Mouse (Mus musculus): ENCODE data around the gene Fat1. TPM values are rescaled to one million over a fixed set of nuclear protein-coding genes. Genes with fewer than 3 reads are reported as not detected.

The Fat1 gene
- 10 to 100 TPM; 68.5 to 72.0 TPM for total RNA-seq (2021)

DNA sequence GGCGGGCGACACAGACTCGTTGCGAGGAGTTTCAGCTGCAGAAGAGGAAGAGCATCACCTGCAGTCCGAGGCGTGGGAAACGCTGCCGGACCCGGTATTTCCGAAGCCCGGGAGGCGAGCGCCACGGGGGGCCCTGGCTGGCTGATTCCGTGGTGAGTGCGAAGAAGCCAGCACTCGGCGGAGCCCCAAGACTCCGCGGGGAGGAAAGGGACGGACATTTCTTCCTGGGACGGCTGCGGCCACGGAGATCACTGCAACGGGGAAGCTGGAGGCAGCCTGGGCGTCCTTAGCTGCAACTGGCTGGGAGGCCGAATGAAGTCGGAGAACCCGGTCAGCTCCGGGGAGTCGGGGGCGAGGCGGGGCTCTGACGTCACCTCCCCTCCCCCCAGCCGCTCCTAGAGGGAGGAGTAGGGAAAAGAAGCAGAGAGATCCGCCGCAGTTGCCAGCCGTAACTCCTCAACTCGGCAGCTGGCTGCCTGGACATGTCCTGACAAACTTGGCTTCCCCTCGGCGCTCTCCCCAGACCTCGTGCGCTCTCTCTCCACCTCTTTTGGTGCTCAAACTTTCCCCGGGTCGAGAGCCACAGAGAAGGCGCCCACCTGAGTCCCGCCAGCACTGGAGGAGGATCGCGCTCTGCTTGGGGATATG is at the start of gene Fat1:
TSS of gene Fat1 (plus strand) at position 598 of the 648 bp plus-strand sequence.
- peak; percentile 95 for DNase-seq

DNA sequence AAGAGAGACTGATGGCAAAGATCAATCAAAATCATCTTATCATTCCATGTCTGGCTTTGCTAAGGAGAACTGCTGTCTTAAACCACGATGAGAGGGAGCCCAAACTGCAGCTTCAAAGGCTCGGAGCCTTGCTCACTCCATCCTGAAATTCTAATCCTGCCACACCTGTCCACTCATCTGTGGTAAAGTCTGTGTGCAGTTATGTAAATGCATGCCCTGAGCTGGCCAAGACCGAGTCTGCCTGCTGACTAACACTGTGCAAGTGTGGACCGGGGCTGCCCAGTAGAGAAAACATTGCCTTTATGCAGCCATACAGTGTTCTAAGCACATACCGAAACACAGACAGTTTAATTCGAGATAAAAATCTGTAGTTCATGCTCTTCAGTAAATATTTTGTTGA is 40.6 kb upstream of the Fat1 start:
- DNase-seq: no peak

DNA sequence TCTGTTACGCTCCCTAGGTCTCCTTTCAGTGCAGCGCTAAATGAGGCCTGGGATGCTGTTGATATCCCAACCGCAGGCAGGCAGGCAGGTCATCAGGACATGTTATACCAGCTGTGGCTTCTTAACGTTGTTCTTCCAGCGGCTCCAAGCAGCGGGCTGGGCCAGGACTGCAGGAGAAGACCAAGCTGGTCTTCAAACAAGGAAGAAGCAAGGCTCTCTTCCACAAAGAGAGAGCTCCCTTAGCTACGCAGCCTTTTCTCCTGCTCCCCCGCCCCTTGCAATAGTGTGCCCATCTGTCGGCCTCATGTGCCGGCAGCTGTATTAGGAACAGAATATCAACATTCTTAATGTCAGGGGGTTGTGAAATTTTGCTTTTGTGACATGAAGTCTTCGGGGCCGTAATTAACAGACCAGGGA is 35.7 kb upstream of the Fat1 start:
- DNase-seq: no peak

DNA sequence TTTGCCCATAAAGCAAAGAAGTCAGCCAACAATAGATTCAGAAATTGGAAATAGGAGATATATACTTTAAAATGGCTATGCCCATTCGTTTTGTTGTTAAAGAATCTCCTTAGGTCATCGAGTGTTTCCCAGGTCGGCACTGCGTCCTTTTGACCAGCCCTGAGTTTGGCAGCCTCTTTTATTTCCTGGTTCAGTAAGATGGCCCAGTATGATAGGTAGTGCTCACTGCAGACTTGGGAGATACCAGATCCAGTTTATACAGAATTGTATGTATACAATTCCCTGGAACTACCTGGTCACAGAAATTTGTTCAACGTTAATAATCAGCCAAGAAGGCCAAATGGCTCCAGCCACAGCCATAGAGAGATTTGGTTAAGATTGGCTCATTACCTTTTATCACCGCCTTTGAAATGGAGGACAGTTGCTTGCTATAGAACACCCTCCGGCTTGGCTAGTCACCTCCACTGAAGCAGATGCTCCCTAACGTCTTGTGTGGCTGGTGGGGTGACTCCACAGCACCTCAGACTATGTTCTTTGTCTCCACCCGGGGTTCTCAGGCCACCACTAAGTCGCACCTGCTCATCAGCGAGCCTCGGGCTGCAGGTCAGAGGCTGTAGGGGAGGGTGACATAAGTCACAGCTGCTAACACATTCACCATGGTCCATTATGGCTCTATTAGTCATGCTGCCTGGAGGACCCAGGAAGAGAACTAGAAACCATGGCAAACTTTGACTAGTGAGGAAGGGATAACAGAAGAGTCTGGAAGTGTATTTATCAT is 23.9 kb upstream of the Fat1 start:
- DNase-seq: no peak

DNA sequence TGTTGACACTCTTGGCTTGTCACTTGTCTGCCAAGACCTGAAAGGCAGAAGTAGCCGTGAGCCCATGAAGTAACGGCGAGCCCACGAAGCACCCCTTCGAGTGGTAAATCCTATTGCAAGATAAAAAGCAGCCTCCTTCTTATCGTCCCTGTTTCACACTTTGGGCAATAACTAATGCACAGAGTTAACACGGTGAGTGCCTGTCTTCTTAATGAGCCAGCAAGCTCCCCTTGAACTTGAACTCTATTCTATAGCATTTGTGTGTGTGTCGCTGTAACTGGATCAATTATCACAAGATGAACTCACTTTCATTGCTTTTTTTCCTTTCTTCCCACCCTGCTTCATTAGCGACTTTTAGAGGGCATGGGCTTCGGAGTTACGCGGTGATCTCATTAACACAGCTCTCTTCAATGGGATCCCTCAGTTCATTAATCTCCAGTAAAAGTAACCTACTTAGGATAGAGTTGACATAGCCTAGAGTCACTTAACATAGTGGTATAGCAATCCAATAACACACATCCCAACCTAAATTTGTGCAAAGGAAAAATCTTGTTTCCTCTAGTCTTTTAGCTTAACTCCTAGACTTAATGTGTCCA is 15.7 kb upstream of the Fat1 start:
- DNase-seq: no peak

DNA sequence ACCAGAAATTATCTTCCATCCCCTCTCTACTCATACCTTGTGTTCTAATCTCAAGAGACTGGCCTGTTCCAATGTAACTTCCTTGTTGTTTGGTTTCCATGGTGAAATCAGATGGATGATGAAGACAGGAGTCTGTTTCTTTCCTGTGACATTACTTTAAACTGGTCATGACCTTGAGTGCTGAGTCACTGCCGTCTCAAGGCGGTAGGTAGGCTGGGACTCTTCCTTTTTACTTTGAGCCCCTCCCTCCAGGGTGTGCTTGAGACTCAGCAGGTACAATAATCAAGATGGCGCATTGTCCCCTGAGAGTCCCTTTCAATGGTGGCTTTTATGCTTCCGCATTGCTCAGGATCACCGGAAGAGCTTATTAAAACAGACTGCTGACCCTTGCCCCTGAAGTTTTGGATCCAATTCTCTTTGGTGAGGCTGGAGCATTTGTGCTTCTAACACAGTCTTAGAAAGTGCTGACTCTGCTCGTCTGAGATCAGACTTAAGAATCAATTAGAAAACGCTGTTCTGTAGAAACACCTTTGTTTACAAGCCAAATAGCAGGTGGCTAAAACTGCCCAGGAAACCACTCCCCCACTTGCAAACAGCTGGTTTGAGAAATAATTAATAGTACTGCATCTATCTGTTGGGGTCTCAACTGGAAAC is 14.7 kb upstream of the Fat1 start:
- DNase-seq: no peak

DNA sequence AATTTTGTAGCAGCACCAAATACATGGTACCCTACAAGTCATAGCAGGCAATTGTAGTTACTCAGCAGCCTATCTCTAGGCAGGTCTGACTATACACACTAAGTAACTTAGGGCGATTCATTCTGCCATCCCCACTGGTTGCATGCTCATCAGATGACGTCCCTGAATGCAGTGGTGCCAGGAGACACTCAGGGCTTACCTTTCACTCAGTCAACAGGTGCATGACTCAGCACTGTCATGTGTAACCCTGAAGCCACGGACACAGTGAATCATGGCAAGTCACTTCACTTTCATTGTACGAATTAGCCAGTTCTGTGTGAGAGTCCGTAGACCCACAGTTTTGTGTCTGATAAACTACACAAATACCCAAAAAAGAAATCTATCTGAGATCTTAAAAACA is 10.3 kb upstream of the Fat1 start:
- DNase-seq: no peak

DNA sequence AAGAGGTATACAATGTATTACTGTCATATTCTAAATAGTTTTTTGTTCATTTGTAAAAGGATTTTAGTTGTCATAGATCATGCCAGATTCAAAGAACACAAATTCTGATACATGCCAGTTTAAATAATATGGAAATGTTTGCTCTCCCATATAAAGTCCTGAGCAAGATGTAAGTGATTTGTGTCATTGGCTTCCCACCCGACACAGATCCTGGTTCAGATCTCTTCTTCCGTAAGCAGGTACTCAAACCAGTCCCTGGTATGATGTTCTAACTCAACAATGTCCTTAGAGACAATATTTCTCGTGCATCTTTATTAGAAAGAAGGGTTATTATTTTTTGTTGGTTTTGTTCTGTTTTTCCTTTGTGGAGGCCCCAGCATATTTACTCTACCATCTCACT is 5.2 kb upstream of the Fat1 start:
- DNase-seq: no peak

DNA sequence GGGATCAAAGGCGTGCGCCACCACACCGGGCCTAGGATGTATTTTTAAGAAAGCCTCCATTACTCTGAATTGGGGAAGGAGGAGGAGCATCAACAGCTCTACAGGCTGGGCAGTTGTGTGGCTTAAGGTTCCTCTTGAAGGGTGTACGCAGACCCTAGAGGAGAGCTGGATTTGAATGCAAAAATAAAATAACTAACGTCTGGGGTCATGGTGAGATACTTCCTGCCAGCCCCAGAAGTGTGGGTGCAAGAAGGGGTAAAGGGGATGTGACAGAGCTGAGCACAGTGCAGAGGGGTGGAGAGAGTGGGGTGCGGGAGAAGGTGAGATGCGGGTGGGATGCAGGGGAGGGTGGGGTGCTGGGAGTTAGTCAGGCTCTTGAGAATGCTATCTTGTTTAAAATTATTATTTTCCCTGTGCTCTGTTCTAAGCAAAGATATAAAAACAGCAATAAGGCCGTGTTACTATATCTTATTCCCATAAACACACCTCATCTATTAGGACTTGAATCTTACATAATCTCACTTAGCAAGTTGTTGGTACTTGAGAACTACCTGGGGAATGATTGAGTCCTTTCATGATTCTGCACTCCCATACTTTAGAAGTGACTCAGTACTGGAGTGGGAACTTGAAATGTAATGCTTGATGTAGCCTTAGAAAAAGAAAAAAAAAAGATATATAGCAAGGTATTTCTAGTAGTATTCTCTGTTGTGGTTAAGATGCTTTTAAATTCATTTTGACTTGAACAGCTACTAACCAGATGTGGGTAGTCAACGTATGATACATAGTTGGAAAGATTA is 2.5 kb upstream of the Fat1 start:
- DNase-seq: no peak

DNA sequence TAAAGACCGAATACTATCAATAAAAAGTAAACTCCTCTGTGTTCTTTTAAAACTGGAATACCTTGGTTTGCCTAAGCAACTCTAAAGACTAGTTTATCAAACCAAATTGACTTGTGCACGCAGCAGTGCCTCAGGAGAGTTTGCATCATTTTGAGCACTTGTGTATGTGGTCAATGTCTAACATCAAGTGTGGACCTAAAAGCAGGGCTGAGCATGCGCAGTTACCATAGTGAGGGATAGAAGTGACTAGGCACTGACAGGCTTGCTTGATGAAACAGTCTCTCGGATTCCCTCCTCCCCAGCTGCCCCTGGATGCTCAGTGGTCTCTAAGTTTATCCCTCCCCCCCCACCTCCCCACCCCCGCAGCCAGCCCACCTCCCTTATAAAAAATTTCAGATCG is 1.8 kb upstream of the Fat1 start:
- DNase-seq: no peak

DNA sequence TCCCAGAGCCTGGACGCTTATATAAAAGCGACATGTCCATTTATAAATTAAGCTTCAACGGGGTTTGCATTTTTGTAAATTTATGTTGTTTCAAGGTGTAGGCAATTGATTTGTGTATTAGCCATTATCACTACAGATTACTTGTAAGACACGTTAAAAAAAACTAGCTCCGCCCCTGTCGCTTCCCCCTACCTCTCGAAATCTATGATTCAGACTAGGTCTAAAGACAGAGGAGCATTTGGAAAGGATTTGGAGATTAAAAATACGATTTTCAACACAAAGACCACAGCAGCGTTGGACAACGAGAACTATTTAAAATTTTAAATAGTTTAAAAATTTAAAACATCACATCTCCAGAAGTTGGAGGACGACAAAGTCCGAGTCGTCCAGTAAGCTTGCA is 831 bp upstream of the Fat1 start:
- no peak for DNase-seq

DNA sequence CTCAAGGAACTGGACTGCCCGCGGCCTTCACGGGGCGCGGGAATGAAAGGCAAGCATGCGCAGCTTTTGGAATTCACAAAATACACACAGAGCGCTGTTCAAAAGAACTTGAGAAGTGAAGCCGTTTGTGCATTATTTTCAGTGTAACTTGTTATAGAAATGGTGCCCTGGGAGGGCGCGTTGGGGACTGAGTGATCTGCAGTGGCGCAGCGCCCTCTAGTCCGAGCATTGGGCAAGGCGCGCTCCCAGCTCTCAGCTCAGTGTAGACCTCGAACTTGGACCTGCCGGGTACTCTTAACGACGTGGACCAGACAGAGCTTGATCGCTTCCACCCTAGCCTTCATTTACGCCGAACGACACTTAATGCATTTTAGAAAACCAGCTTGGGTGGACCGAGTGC is 494 bp downstream of the Fat1 start:
- peak; percentile 90 for DNase-seq

DNA sequence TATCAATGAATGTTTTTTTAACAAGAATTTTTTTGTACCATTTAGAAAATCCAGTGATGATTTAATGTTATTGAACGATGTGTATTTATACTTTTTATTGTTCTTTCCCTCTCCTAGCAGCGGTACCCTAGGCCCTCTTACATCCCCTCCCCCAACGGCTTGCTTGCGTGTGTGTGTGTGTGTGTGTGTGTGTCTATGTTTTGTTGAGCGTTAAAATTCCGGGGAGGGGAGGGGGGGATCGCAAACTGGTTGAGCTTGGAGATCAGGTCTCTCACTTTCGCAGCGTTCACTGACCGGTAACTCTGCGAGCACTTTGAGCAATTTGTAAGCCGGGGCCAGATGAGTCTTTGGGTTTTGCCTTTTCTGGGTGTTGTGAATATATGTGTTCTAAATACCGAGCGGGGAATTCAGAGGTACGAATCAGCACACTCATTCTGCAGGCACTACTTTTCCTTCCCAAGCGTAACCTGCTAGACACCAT is 1.3 kb downstream of the Fat1 start:
- DNase-seq: no peak

DNA sequence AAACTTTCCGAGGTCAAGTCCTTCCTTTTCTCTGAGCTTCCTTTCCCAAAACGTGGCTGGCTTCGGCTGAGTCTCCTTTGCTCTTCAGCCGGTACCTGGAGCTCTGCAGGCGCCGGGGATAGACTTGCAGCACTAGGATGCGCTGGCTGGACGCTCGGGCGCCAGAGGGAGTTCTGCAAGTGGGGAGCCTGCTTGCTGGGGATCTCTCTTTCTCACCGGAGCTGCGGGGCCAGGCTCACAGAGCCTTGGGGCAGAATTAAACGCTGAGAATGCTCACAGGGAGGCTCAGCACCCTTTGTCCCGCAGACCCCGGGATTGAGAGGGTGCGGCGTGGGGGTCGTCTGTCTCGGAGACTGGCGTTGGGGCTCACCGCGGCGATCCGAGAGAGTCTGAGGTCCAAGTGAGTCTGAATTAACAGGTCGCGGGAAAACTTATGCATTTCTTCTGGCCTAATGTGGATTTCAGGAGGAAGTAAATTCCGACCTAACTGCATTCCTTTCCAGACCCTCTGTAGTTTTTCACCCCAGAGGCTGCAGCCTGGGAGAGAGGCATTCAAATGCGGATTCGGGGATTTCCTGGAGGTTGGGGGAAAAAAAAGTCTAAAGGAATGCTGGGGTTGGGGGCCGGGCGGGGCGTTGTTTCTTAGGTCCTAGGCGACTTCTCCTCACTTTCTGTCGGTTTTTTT is 2.0 kb downstream of the Fat1 start:
- DNase-seq: peak; percentile 74

DNA sequence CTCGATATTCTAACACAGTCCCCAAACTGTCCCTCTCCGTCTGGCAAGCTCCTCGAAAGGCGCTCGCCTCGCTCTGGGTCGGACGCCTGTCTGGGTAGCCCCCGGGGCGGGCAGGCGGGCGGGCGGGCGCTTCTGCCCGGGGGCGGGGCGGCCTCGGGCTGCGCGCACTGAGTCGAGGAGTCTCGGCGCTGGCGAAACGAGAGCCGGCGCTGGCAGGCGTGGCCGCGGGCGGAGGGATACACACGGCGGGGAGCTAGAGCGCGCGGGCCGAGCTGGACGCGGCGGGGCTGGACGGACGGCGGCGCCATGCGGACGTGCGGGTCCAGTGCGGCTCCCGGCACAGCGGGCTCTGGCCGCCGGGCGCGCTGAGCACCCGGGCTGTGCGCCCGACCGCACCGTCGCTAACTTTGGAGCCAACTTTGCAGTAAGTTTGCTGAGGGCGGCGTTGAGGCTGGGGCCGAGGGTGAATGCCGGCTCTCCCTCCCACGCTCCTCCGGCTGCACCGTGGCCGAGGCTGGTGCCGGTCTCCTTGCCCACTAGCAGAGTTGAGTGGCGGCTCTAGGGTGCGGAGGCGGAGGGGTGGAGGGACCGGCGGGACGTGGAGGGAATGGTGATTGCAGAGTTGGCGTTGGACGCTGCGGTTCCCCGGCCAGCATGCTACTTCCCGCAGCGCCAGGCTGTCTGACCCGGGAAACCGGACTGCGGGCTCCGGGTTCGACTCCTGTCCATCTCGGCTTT is 2.8 kb downstream of the Fat1 start:
- DNase-seq: peak; percentile 96

DNA sequence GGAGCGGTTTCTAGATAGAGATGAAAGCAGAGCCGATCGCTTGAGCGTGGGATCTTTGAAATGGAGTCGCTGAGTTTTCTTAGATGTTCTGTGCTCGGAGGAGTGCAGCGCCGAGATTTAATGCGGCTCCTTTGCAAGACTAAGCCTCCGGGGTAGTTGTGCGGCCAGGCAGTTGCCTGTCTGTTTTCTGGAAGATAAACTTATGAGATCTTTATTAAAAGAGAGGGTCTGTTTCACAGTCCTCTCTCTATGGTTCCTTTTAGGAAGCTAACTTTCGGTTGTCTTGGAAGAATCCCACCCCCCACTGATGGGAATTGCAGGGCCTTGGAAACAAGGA is 3.4 kb downstream of the Fat1 start:
- DNase-seq: no peak

DNA sequence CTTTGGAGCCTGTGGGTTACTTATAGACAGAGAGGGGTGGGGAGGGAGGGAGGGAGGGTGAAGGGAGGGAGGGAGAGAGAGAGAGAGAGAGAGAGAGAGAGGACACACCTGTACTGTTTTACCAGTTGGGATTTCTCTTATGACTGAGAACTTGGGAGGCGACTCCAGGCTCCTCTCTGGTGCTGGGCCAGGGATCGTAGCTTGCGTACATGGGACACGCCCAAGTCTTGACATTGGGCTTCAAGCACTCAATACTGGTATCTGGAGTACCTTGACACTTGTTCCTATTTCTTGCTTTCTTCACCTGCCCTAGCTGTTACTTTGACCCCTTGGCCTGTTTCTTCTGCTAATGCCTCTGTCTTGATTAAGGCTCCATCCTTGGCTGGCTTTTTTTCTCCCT is 10.3 kb downstream of the Fat1 start:
- no peak for DNase-seq

DNA sequence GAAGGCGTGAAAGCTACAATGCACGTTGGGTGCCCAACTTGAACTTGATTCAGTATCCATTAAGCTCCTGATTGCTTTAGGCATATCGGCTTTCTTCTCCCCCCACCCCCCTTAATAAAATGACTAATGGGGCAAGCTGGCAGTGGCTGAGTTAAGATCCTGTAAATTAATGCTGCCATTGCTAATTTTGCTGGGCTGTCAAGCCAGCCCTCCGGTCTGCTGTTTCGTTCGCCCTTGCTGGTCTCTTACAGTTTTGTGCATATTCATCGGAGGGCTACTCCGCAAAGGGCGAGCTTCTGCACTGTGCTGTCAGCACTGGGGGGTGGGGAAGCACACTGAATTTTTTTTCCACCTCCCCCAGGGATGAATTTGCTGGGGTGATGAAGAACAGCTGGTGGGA is 13.3 kb downstream of the Fat1 start:
- no peak for DNase-seq

DNA sequence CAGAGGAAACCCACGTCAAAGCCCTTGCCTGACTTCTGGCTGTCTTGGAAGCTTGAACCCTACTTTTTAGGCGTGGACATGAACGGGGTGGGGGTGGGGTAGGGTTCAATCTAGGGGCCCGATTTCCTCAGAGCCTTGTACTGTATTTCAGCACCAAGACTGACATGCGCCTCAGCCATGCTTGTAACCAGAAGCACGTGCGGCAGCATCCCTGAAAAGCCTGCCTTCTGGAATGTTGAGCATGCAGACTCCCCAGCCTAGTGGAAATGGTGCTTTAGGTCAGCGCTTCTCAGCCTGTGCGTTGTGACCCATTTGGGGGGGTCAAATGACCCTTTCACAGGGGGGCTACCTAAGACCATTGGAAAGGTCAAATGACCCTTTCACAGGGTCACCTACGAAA is 25.2 kb downstream of the Fat1 start:
- DNase-seq: peak; percentile 45

DNA sequence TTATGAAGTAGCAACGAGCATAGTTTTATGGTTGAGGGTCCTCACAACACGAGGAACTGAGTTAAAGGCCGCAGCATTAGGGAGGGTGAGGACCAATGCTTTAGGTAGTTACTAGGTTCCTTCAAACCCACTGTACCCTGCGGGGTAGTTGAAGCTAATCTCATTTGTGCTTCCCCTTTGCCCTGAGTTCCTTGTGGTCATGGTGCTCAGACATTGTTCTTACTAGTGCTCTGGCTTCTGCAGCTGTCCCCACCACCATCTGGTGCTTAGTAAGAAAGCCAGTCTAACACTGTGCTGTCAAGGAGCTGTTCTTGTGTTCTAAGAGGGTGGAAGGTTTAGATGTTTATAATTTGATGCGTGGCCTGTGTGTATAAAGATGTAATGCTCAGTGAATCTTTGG is 25.7 kb downstream of the Fat1 start:
- no peak for DNase-seq

DNA sequence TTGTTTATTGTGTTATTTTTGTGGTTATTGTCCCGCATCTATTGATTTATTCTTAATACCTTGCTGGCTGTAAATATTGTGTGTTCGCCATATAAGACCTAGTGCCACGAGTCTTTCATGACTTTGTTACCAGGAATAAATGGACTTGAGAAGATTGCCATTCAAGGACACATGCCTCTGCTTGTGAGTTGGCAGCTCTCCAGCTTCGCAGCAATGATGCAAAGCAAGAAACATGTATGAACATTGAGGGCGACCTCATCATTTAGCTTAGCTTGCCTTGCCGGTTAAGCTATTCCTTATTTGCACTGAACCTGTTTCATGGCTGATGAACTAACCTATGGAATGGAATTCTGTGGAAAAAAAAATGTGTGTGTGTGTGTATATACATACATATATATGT is 26.2 kb downstream of the Fat1 start:
- DNase-seq: peak; percentile 73

All from heart, postnatal 4 days (tissue).